Mouse (Mus musculus) urinary bladder, postnatal 36 days (tissue): Measurements from ENCODE around the gene Tada2b.

Experiments
- DNase-seq, 2 experiments: peaks; one replicate each; pipeline ENCODE4 v3.0.0; 2022; ENCODE audit warnings: low spot score in 2 of 2, mixed read lengths in 1 of 2

Gene Tada2b

GRCm38 (mm10) chr5:36446166-36446890, 37.8 kb downstream of the Tada2b start:
- no peak for DNase-seq

- peak; percentile 31 to 38 for DNase-seq
Observed at GRCm38 (mm10) chr5:36445028-36445427, 39.1 kb downstream of the Tada2b start.

GRCm38 (mm10) chr5:36444611-36445010, 39.5 kb downstream of the Tada2b start:
- no peak for DNase-seq

- DNase-seq, result no peak
Observed at GRCm38 (mm10) chr5:36440741-36441140, 43.3 kb downstream of the Tada2b start.

GRCm38 (mm10) chr5:36436858-36437257, 47.2 kb downstream of the Tada2b start:
- no peak for DNase-seq

- no peak for DNase-seq
Observed at GRCm38 (mm10) chr5:36434398-36434967, 49.6 kb downstream of the Tada2b start.

GRCm38 (mm10) chr5:36431711-36432110, 52.4 kb downstream of the Tada2b start:
- DNase-seq, result no peak

GRCm38 (mm10) chr5:36429551-36429950, 54.5 kb downstream of the Tada2b start:
- no peak for DNase-seq

- DNase-seq, result no peak
Observed at GRCm38 (mm10) chr5:36427831-36428230, 56.3 kb downstream of the Tada2b start.

- no peak for DNase-seq
Observed at GRCm38 (mm10) chr5:36426404-36426803, 57.7 kb downstream of the Tada2b start.

GRCm38 (mm10) chr5:36424676-36425075, 59.4 kb downstream of the Tada2b start:
- no peak for DNase-seq
